Mouse (Mus musculus): ENCODE data around the gene Bhmt2. TPM values are rescaled to one million over a fixed set of nuclear protein-coding genes. Genes with fewer than 3 reads are reported as not detected.

Bhmt2 gene
- polyA plus RNA-seq, 1 experiment from 2014 or later: 0.06 TPM

- Histone ChIP-seq H3K27ac (no peak within 1 kb of the TSS), H3K4me3 (no peak within 1 kb of the TSS), H3K27me3 (replicated peaks) (no peaks in the 10 kb centered on the region), H3K36me3 (replicated peaks) (no peaks in the 10 kb centered on the region), H3K9ac (no peak within 1 kb of the TSS), H3K4me2 (no peak within 1 kb of the TSS), H3K4me1 (no peaks in the 10 kb centered on the region), H3K9me3 (no peaks in the 10 kb centered on the region)
- no peak for ATAC-seq (replicated peaks)
- whole genome bisulfite sequencing: 75% methylated on average over 19 of the region's 19 CpGs
Measured at GRCm38 (mm10) chr13:93637282-93638245, 36.5 kb downstream of the Bhmt2 start, which contains the start of gene Bhmt. Bhmt (minus strand) TSS chr13:93637961.

DNA sequence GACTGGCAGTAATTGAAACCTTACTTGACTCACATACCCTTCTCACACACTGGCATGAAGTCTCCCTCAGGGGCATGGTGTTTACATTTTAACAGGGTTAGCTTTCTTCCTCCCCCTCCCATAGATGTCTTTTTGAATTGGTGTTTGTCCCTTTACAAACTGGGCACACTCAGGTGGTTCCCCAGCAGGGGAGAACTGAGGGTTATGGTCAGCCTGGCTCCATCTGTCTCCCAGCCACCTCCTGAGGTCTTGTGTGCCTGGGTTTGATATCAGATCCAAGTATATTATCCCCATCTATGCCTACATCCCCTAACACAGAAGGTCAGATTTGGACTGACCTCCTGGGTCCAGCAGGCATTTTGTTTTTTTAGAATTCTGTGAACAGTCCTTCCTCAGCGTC lies 37.5 kb downstream of the Bhmt2 start:
- no peaks in the 10 kb centered on the region for H3K4me1 ChIP-seq
- WGBS: 84% methylated on average over 1 of the region's 1 CpGs
- no peak overlapping the region for H3K4me2 ChIP-seq
- ATAC-seq (replicated peaks): no peak
- no peaks in the 10 kb centered on the region for H3K27me3 ChIP-seq (replicated peaks)
- H3K9ac ChIP-seq: no peak overlapping the region
- H3K36me3 ChIP-seq (replicated peaks): no peaks in the 10 kb centered on the region
- H3K27ac ChIP-seq: no peak overlapping the region
- no peak overlapping the region for H3K4me3 ChIP-seq
- H3K9me3 ChIP-seq: no peaks in the 10 kb centered on the region

DNA sequence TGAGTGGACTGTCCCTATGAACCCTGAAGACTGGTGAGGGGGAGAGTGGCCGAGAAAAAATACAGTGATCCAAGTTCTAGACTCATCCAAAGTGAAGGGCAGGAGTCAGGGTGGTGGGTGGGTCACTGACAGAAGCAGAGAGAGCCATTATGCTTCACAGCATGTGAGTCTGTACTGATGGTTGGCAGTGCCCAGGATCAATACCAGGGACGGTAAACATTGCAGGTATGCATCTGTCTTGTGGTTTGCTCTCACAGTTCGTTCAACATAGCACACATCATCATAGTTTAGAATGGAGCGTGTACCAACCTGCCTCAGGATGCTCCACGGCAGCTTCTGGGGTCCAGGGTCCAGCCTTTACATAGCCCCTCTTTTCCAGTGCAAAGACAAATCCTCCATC lies 41.2 kb downstream of the Bhmt2 start:
- ATAC-seq (replicated peaks): no peak
- Histone ChIP-seq H3K4me1 (no peaks in the 10 kb centered on the region), H3K4me2 (no peak overlapping the region)

GRCm38 (mm10) chr13:93630941-93631705 lies 43.0 kb downstream of the Bhmt2 start:
- Histone ChIP-seq H3K27me3 (replicated peaks) (no peaks in the 10 kb centered on the region), H3K9ac (no peak overlapping the region), H3K4me3 (no peak overlapping the region), H3K9me3 (no peaks in the 10 kb centered on the region), H3K4me2 (no peak overlapping the region), H3K27ac (no peak overlapping the region), H3K36me3 (replicated peaks) (no peaks in the 10 kb centered on the region), H3K4me1 (no peaks in the 10 kb centered on the region)
- 85% methylated on average over 10 of the region's 10 CpGs for WGBS
- no peak for ATAC-seq (replicated peaks)

More for the DNA sequence above, 41.2 kb downstream of the Bhmt2 start:
- no peak overlapping the region for H3K9ac ChIP-seq
- no peaks in the 10 kb centered on the region for H3K27me3 ChIP-seq (replicated peaks)
- no peaks in the 10 kb centered on the region for H3K9me3 ChIP-seq
- H3K27ac ChIP-seq: no peak overlapping the region
- 86% methylated on average over 5 of the region's 5 CpGs for WGBS
- no peak overlapping the region for H3K4me3 ChIP-seq
- no peaks in the 10 kb centered on the region for H3K36me3 ChIP-seq (replicated peaks)

- H3K4me2 ChIP-seq: no peak overlapping the region
- no peak overlapping the region for H3K4me3 ChIP-seq
- no peaks in the 10 kb centered on the region for H3K4me1 ChIP-seq
- WGBS: 20% methylated on average over 6 of the region's 6 CpGs
- no peaks in the 10 kb centered on the region for H3K27me3 ChIP-seq (replicated peaks)
- H3K9ac ChIP-seq: no peak overlapping the region
- H3K9me3 ChIP-seq: no peaks in the 10 kb centered on the region
- H3K27ac ChIP-seq: no peak overlapping the region
- no peaks in the 10 kb centered on the region for H3K36me3 ChIP-seq (replicated peaks)
- no peak for ATAC-seq (replicated peaks)
Measured at GRCm38 (mm10) chr13:93628861-93629260, 45.2 kb downstream of the Bhmt2 start.

DNA sequence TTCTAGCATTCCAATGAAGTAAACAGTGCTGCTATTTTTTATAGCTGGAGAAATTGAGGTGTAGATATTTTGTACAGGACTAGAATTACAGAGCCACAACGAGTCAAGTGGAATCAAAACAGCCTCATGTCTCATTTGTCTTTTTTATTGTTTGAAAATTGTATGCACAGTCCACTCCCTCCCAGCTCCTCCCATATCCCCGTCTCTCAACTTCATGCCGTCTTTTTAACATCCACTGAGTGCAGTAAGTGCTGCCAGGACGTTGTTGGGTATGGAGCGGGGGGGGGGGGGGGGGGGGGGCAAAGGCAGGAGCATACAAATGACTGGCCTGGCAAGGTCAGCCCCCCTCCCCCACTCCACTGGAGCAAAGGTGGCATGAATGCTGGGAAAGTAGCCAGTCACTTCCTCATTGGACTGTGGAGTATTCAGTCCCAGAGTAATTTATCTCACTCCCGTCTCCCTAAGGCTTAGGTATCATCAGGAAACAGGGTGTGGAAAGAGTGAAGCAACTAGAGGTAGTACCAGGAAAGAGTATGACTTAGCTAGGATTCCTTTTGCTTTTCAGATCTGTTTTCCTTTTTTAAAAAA lies 59.6 kb downstream of the Bhmt2 start:
- Histone ChIP-seq H3K9ac (no peak overlapping the region), H3K36me3 (replicated peaks) (no peaks in the 10 kb centered on the region), H3K27ac (no peak overlapping the region), H3K9me3 (no peaks in the 10 kb centered on the region), H3K4me1 (no peaks in the 10 kb centered on the region), H3K4me2 (no peak overlapping the region), H3K27me3 (replicated peaks) (no peaks in the 10 kb centered on the region), H3K4me3 (no peak overlapping the region)
- no peak for ATAC-seq (replicated peaks)
- WGBS: 48% methylated on average over 6 of the region's 6 CpGs

DNA sequence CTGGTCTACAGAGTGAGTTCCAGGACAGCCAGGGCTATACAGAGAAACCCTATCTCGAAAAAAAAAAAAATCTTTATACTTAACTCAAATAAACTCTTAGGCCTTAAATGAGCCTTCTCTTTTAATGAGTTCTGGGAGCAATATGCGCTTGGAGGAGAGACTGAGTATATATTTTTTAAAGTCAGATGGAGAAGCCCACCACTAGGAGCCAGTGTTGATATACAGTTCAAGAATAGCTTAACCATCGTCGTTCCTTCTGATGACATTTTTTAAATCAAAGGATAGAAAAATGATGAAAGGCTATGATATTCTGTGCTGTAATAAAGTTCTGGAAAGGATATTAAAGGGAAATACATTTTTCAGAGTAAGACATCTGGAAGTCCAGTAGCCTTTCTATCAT lies 60.3 kb downstream of the Bhmt2 start:
- Histone ChIP-seq H3K4me2 (no peak overlapping the region), H3K36me3 (replicated peaks) (no peaks in the 10 kb centered on the region), H3K27me3 (replicated peaks) (no peaks in the 10 kb centered on the region), H3K4me1 (no peaks in the 10 kb centered on the region), H3K4me3 (no peak overlapping the region), H3K9ac (no peak overlapping the region), H3K27ac (no peak overlapping the region), H3K9me3 (no peaks in the 10 kb centered on the region)
- ATAC-seq (replicated peaks): no peak
- WGBS: 75% methylated on average over 4 of the region's 4 CpGs

DNA sequence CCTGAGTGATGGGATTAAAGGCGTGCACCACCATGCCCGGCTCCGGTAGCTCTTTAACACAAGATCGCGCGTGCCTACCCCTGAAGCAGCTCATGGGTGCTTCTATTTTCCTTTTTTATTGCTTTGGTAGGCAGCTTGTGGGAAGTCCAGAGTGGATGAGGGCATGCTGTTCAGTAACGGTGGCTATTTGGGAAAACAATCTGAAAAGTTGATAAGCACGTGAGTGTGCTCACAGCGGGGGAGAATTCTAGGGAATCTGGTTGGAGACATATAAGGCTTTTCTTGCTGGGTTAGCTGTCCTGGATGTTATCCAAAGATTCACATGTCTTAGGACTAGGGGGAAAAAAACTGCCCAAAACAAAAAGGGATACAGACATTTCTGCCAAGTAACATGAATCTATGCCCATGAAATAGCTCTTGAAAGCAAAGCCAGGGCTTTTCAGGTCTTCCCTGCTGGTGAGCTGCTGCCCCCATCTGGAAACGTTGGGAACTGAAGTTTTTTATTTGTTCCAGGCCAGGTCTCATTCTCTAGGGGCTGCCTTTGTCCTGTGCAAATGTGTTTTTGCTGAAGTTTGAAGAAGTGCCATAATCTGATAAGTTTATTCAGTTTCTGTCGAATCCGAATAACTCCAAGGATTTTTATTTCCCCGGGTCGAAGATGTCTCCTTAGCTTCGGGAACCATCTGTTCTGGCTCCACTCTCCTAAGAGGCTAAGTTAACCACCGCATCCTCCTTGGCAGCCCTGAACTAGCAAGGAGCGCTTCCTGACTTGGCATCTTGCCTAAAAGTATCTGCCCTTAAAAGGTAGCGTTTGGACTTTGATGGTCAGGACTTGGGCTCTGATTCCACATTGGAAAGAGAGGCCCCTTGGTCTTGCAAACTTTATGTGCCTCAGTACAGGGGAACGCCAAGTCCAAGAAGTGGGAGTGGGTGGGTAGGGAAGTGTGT lies 61.2 kb downstream of the Bhmt2 start:
- peak; percentile 85; the same call in 1 of the 2 replicates for ATAC-seq (replicated peaks)
- no peaks in the 10 kb centered on the region for H3K9me3 ChIP-seq
- no peaks in the 10 kb centered on the region for H3K4me1 ChIP-seq
- H3K4me2 ChIP-seq: no peak overlapping the region
- H3K36me3 ChIP-seq (replicated peaks): no peaks in the 10 kb centered on the region
- no peak overlapping the region for H3K4me3 ChIP-seq
- H3K27me3 ChIP-seq (replicated peaks): no peaks in the 10 kb centered on the region
- H3K27ac ChIP-seq: no peak overlapping the region
- WGBS: 61% methylated on average over 19 of the region's 19 CpGs
- no peak overlapping the region for H3K9ac ChIP-seq

- H3K9ac ChIP-seq: no peak overlapping the region
- no peak for ATAC-seq (replicated peaks)
- no peaks in the 10 kb centered on the region for H3K4me1 ChIP-seq
- no peaks in the 10 kb centered on the region for H3K27me3 ChIP-seq (replicated peaks)
- 84% methylated on average over 2 of the region's 2 CpGs for WGBS
- H3K4me3 ChIP-seq: no peak overlapping the region
- no peaks in the 10 kb centered on the region for H3K9me3 ChIP-seq
- no peaks in the 10 kb centered on the region for H3K36me3 ChIP-seq (replicated peaks)
- no peak overlapping the region for H3K27ac ChIP-seq
- no peak overlapping the region for H3K4me2 ChIP-seq
Measured at GRCm38 (mm10) chr13:93608476-93608875, 65.6 kb downstream of the Bhmt2 start.

GRCm38 (mm10) chr13:93607701-93608100 lies 66.4 kb downstream of the Bhmt2 start:
- no peaks in the 10 kb centered on the region for H3K4me1 ChIP-seq
- no peaks in the 10 kb centered on the region for H3K9me3 ChIP-seq
- H3K9ac ChIP-seq: no peak overlapping the region
- ATAC-seq (replicated peaks): no peak
- 92% methylated on average over 3 of the region's 3 CpGs for WGBS
- no peak overlapping the region for H3K4me3 ChIP-seq
- H3K4me2 ChIP-seq: no peak overlapping the region
- no peak overlapping the region for H3K27ac ChIP-seq
- no peaks in the 10 kb centered on the region for H3K27me3 ChIP-seq (replicated peaks)
- H3K36me3 ChIP-seq (replicated peaks): no peaks in the 10 kb centered on the region

- 79% methylated on average over 13 of the region's 13 CpGs for WGBS
Measured at GRCm38 (mm10) chr13:93606868-93607578, 67.1 kb downstream of the Bhmt2 start.

More at GRCm38 (mm10) chr13:93606868-93607578, 67.1 kb downstream of the Bhmt2 start:
- H3K9ac ChIP-seq: no peak overlapping the region
- H3K27me3 ChIP-seq (replicated peaks): no peaks in the 10 kb centered on the region
- ATAC-seq (replicated peaks): no peak
- H3K4me3 ChIP-seq: no peak overlapping the region
- no peak overlapping the region for H3K27ac ChIP-seq
- H3K36me3 ChIP-seq (replicated peaks): no peaks in the 10 kb centered on the region
- no peak overlapping the region for H3K4me2 ChIP-seq
- no peaks in the 10 kb centered on the region for H3K4me1 ChIP-seq
- H3K9me3 ChIP-seq: no peaks in the 10 kb centered on the region

All from midbrain, embryonic 15.5 days (tissue).